Mouse (Mus musculus) liver, embryonic 14.5 days (tissue): Measurements from ENCODE around the gene Kcnh6. TPM values are rescaled to one million over a fixed set of nuclear protein-coding genes. Genes with fewer than 3 reads are reported as not detected.
A peak's percentile ranks its signal among the peaks of the same experiment; 100 is the strongest.

Source experiments
- ATAC-seq: fragments of 200-750 bp; cut with Nextera tagmentation; 2 replicates; pipeline ENCODE4 v1.8.0; 2017; ENCODE audit warnings: moderate number of reproducible peaks, mild to moderate bottlenecking, moderate library complexity; ENCODE audit not compliant: insufficient read depth
- DNase-seq, 3 experiments: peaks; one replicate each; pipeline ENCODE4 v3.0.0-alpha.2; 2012 to 2013; ENCODE audit warnings: low read depth in 3 of 3, low spot score in 3 of 3
- H3K27ac ChIP-seq: fragments of 300-500 bp; sonication (generic); 2 replicates; pipeline ENCODE4 v1.5.1; 2014; ENCODE audit warnings: moderate library complexity, mild to moderate bottlenecking, control low read depth, inconsistent platforms
- H3K27me3 ChIP-seq: fragments of 300-500 bp; sonication (generic); 2 replicates; pipeline ENCODE4 v1.6.1; 2014; ENCODE audit warnings: mild to moderate bottlenecking, low read length, moderate library complexity; ENCODE audit not compliant: control insufficient read depth, insufficient read depth
- H3K36me3 ChIP-seq: fragments of 300-500 bp; sonication (generic); replicated peaks from 2 replicates; pipeline ENCODE4 v1.6.1; 2014; ENCODE audit warnings: low read depth; ENCODE audit not compliant: control insufficient read depth, insufficient read depth
- H3K4me1 ChIP-seq, 2 experiments: fragments of 200-500 bp in 1 of 2; fragments of 300-500 bp in 1 of 2; sonication (generic) in 1 of 2; replicated peaks; 2 replicates each; pipeline ENCODE4 v1.6.1; 2012 to 2014; ENCODE audit warnings: antibody characterized with exemption in 1 of 2, inconsistent platforms in 1 of 2, low read length in 1 of 2; ENCODE audit not compliant: control insufficient read depth in 2 of 2, insufficient read depth in 2 of 2
- H3K4me2 ChIP-seq: fragments of 300-500 bp; sonication (generic); 2 replicates; pipeline ENCODE4 v1.6.1; 2014; ENCODE audit warnings: low read depth, mild to moderate bottlenecking, control low read depth, moderate library complexity
- H3K4me3 ChIP-seq, 2 experiments: fragments of 200-500 bp in 1 of 2; fragments of 300-500 bp in 1 of 2; sonication (generic) in 1 of 2; 2 replicates each; pipeline ENCODE4 v1.5.1; 2012 to 2014; ENCODE audit warnings: low read depth in 2 of 2, low read length in 2 of 2, mild to moderate bottlenecking in 2 of 2, control low read depth in 1 of 2, inconsistent platforms in 1 of 2, moderate library complexity in 1 of 2; ENCODE audit not compliant: insufficient read depth in 1 of 2
- H3K9ac ChIP-seq: fragments of 300-500 bp; sonication (generic); replicated peaks from 2 replicates; pipeline ENCODE4 v1.6.1; 2014; ENCODE audit warnings: mild to moderate bottlenecking, control low read depth, moderate library complexity
- H3K9me3 ChIP-seq: fragments of 300-500 bp; sonication (generic); 2 replicates; pipeline ENCODE4 v1.6.1; 2016; ENCODE audit warnings: low read length, mixed read lengths; ENCODE audit not compliant: control insufficient read depth
- CTCF ChIP-seq: IDR thresholded peaks from 2 replicates; pipeline ENCODE4 v1.5.1; 2016; ENCODE audit warnings: antibody characterized with exemption, low read depth, control low read depth
- EP300 ChIP-seq: IDR thresholded peaks from 2 replicates; pipeline ENCODE4 v1.6.1; 2016; ENCODE audit warnings: antibody characterized with exemption, low read depth
- WGBS: fragments of 180-500 bp; shearing (Covaris S2); extraction: QIAGEN DNeasy Blood & Tissue Kit; methylation state at CpG from one replicate; pipeline ENCODE4 v1.1.7; 2014; ENCODE audit not compliant: insufficient replicate concordance; 5-methylcytosine and 5-hydroxymethylcytosine counted together
- polyA plus RNA-seq, 2 experiments: library from polyadenylated mRNA; depleted of rRNA in 1 of 2; stranded (reverse) in 1 of 2; unstranded in 1 of 2; fragments of >200 nt; fragmentation: Nextera tagmentation in 1 of 2; extraction: Ambion mirVana in 1 of 2; gene quantifications; 2 replicates each; pipeline versions ENCODE4 v1.2.1 to v1.2.3; 2012 to 2014

The Kcnh6 gene
- polyA plus RNA-seq, 2 experiments = 0.01 TPM; not detected in 1

GRCm38 (mm10) chr11:106033491-106033919 is 25.6 kb downstream of the Kcnh6 start:
- Histone ChIP-seq H3K4me3 (peak overlapping the region; percentile 46 to 64), H3K9me3 (no peaks in the 10 kb centered on the region), H3K4me1 (peaks cover 15 to 16% of the 10 kb centered on the region in 2 experiments), H3K4me2 (peak overlapping the region; percentile 67), H3K9ac (peak overlapping the region; percentile 62), H3K27me3 (no peaks in the 10 kb centered on the region), H3K36me3 (no peaks in the 10 kb centered on the region), H3K27ac (peak overlapping the region; percentile 89)
- ATAC-seq (no peak), DNase-seq (no peak)
- 42% methylated on average over 11 of the region's 11 CpGs for WGBS
- TF ChIP-seq EP300 (no peak), CTCF (no peak)

DNA sequence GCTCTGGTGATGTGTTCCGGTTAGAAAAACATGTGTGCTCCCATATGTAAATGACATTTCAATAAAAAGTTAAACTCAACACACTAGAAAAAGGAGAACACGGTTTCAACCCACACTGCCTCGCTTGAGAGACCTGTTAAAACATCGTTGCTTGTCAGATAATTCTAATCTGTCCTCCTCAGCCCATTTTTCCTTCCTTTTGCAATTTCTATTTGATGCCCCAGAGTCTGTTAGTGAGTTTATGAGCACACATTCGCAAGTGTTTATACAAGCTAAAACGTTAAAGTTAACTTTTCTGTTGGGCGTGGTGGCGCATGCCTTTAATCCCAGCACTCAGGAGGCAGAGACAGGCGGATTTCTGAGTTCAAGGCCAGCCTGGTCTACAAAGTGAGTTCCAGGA is 27.1 kb downstream of the Kcnh6 start:
- no peaks in the 10 kb centered on the region for H3K36me3 ChIP-seq
- no peak overlapping the region for H3K9ac ChIP-seq
- ATAC-seq (no peak), DNase-seq (no peak)
- 48% methylated on average over 9 of the region's 9 CpGs for WGBS
- no peaks in the 10 kb centered on the region for H3K9me3 ChIP-seq
- no peaks in the 10 kb centered on the region for H3K27me3 ChIP-seq
- peak overlapping the region; percentile 89; the same call in 1 of the 2 replicates for H3K27ac ChIP-seq
- no peak overlapping the region for H3K4me2 ChIP-seq
- H3K4me3 ChIP-seq = no peak overlapping the region
- H3K4me1 ChIP-seq = peaks cover 16 to 17% of the 10 kb centered on the region in 2 experiments
- TF ChIP-seq EP300 (no peak), CTCF (no peak)

- Histone ChIP-seq H3K4me3 (peak within 1 kb of the TSS; percentile 69 to 90), H3K4me2 (peak within 1 kb of the TSS; percentile 89), H3K9ac (peak within 1 kb of the TSS; percentile 70), H3K4me1 (peaks cover 16 to 17% of the 10 kb centered on the region in 2 experiments), H3K27ac (peak within 1 kb of the TSS; percentile 16), H3K9me3 (no peaks in the 10 kb centered on the region), H3K36me3 (no peaks in the 10 kb centered on the region), H3K27me3 (no peaks in the 10 kb centered on the region)
- TF ChIP-seq EP300 (no peak), CTCF (no peak)
- under 1% methylated on average over 66 of the region's 66 CpGs for whole genome bisulfite sequencing
- ATAC-seq = peak; percentile 98
- DNase-seq = peak; percentile 96 to 97 (median 97)
Observed at GRCm38 (mm10) chr11:106036548-106037417, 28.9 kb downstream of the Kcnh6 start, which contains the start of gene Dcaf7. Dcaf7 (plus strand) TSS chr11:106036872.

DNA sequence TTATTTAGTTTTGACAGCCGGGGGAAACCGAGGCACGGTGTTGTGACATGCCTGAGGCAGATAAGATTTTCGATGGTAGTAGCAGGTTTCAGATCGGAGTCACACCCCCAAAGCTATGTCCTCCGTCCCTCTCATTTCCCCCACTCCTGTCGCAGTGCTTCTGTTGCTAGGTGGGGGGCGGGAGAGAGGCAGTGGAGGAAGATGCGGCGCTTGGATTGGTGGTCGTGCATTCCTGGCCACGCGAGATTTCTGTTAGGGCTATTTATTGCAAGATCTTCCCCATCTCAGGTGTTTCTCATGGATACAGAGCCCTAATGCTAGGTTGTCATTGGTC is 29.5 kb downstream of the Kcnh6 start:
- peak in 1 of 3 experiments; percentile 43 for DNase-seq
- Histone ChIP-seq H3K4me2 (peak overlapping the region; percentile 89), H3K9ac (peak overlapping the region; percentile 70), H3K27ac (peak overlapping the region; percentile 16; the same call in 1 of the 2 replicates), H3K4me1 (peaks cover 16 to 17% of the 10 kb centered on the region in 2 experiments), H3K9me3 (no peaks in the 10 kb centered on the region), H3K4me3 (peak overlapping the region; percentile 69 to 78), H3K27me3 (no peaks in the 10 kb centered on the region), H3K36me3 (no peaks in the 10 kb centered on the region)
- TF ChIP-seq CTCF = peak; percentile 30; the same call in 1 of the 2 replicates
- no peak for TF ChIP-seq EP300
- ATAC-seq = no peak
- WGBS = 1% methylated on average over 13 of the region's 13 CpGs

DNA sequence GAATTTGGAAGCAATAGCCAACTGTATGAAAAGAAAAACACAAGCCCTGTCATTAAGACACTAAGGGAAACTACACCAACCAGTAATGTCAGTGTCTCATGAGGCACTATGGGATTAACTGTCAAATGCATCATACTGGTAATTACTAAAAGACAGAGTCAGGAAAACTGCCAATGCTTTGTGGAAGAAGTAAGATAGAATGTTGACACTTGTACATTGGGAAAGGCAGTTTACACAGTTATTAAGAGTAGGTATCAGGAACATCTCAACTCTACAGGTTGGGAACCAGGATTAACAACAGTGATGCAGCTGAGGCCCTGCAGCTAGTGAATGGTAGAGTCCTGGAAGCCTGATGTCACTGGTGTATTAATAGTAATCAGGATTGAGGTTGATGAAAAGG is 36.4 kb downstream of the Kcnh6 start:
- Histone ChIP-seq H3K36me3 (peaks cover 16% of the 10 kb centered on the region), H3K27me3 (no peaks in the 10 kb centered on the region), H3K9ac (no peak overlapping the region), H3K27ac (no peak overlapping the region), H3K4me3 (no peak overlapping the region), H3K9me3 (no peaks in the 10 kb centered on the region), H3K4me2 (no peak overlapping the region), H3K4me1 (peaks cover 0 to 11% of the 10 kb centered on the region in 2 experiments; a peak in 3 of 4 replicates)
- DNase-seq (no peak), ATAC-seq (no peak)
- no peak for TF ChIP-seq EP300
- no peak for TF ChIP-seq CTCF
